Mouse (Mus musculus) embryo, embryonic 11 days (tissue): ENCODE results near the gene Bad.
A peak's percentile ranks its signal among the peaks of the same experiment; 100 is the strongest.

Source experiments
- DNase-seq: peaks from one replicate; pipeline ENCODE4 v3.0.0-alpha.2; 2015

The Bad gene

GRCm38 (mm10) chr19:6969665-6970381 is 28.2 kb downstream of the Bad start:
- DNase-seq = peak; percentile 76

- DNase-seq = peak; percentile 24
These were observed 28.9 kb downstream of the Bad start for GRCm38 (mm10) chr19:6970460-6971085.

- DNase-seq = peak; percentile 27
These were observed 30.0 kb downstream of the Bad start for GRCm38 (mm10) chr19:6971644-6972043.

DNA sequence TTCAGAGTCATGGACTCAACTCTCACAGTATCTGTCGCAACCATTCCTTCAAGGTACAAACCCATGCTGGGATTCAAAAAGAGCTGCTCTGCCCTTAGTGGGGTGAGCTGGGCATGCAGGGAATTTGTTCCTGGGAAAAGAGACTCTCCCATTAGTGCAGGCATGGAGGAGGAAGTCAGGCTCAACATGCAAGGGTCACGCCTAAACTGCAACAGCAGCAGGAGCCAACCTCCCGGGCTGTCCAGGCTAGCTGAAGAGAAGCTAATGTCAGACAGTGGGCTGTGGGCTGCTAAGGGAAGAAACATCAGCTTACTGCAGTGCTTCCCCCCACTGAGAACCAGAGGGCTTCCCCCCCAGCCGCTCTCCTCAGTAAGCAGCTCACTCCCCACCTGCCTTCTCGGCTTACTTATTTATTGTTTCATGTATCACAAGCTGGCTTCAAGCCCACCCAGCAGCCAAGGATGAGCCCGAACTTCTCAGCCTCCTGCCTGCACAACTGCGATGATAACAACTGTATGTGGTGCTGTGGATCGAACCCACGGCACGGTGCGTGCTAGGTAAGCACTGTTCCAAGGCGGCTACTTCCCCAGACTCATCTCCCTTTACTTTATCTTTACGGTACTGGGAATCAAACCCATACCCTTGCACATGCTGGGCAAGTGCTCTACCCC is 30.7 kb downstream of the Bad start:
- no peak for DNase-seq

GRCm38 (mm10) chr19:6973581-6974190 is 32.0 kb downstream of the Bad start:
- DNase-seq = no peak

DNA sequence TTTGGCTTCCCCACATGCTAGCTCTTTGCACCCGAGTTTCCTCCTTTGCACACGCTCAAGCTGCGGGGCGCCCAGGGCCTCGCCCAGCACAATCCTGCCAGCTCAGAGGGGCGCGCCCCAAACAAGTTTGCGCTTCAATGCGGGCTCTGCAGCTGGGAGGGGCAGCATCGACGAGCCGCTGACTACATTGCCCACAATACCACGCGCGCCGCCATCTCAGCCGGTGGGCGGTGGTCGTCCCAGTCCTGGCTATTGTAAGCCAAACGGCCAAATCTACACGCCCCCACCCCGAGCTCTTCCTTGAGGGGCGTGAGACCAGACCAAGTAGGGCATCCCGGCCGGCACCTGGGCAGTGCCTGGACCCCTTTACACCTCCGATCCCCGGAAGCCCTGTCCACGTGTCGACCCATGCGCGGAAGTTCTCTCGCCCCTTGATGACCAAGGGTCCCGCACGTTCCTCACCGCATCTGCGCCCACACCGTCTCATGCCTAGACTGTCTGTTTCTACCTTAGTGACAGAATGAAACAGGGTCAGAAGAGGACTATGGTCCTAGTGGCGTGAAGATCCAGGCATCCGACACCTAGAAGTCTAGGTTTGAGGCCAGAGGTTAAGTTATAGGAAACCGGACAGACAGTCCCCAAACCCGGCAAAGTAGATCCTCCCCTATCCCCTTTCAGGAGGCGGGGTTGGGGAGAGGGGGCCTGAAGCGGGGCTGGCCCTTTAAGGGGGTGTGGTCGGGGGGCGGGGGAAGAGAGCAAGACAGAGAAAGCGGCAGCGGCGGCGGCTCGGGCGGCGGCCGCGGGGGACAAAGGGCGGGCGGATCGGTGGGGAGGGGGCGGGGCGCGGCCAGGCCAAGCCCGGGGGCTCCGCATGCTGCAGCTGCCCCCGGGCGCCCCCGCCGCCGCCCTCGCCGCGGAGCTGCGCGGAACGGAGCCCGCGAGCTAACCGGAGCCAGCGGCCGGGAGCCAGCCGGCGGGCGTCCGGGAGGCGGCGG is 32.8 kb downstream of the Bad start, which contains the start of gene Ppp1r14b:
Ppp1r14b (plus strand) TSS at position 758 of the 995 bp plus-strand sequence.
- DNase-seq = peak; percentile 95

- DNase-seq = peak; percentile 82
These were observed 34.2 kb downstream of the Bad start, which contains the start of gene Plcb3 for GRCm38 (mm10) chr19:6975537-6976521. Plcb3 (minus strand) TSS chr19:6976470.

DNA sequence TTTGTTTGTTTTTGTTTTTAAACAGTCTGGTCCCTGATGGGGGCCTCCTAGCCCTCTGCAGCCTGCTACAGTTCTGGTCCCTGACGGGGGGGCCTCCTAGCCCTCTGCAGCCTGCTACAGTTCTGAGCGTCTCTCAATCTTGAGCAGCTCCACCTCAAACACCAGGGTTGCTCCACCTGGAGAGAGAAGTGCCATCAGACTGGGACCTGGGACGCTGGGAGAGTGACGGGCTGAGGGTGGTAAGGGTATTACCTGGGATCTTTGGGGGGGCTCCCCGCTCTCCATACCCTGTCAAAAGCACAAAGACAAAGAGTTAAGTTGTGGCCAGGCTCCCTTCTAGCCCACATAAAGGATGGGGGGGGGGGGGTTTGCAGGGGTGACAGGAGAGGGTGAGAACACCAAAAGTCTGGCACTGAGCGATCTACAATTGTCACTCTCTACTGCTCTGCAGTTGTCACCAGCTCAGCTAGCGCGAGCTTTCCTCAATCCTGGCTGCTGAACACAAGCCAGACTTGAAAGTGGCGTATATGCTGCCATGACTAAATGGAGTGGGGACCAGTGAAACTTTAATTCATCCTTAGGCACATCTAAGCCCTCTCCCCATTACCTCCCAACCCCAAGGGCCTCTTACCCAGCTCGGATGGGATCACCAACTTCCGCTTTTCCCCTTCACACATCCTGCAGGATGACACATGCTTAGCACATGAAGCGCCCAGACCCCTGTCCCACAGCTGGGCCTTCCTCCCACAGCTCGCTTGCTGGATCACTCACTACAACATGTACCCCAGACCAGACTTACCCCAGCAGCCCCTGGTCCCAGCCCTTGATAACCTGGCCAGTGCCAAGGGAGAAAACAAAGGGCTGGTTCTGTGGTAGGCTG is 36.3 kb downstream of the Bad start:
- DNase-seq = no peak

DNA sequence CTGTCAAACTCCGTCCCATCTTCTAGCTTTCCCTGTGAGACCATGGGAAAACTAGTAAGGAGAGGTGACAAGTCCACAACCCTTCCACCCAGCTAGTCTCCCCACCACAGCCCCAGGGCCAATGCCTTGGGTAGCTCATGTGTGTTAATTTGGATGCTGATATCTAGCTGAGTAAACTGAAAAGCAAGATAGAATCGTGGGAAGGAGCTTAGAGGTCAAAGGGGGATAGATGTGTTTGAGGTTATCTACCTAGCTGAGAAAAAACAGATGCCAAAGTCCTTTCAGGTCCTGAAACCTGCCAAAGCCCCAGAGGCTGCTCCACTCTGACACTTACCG is 36.9 kb downstream of the Bad start:
- no peak for DNase-seq

DNA sequence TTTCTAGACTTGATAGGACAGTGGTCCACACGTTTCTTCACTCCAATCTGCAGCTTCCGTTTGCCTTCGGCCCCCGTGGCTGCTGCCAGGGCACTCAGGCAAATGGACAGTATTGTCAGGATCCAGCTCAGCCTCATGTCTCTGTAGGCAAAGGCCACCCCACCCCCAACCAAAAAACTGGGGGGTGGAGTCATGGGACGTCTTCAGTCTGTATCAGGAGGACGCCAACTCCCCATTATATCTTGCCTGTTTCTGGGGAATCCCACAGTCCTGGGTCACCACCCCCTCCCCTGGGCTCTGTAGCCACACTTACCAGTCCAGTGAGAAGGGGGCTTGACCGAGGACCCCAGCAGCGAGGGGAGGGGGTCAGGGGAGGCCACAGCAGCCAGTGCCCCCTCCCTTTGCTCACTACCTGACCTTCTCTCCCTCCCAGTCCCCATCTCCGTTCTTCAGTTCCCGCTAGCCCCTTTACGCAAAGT is 37.4 kb downstream of the Bad start:
- peak; percentile 46 for DNase-seq

GRCm38 (mm10) chr19:6979486-6980380 is 38.1 kb downstream of the Bad start:
- DNase-seq = peak; percentile 99

- DNase-seq = peak; percentile 99
These were observed 38.9 kb downstream of the Bad start, which contains the start of gene Fkbp2 for GRCm38 (mm10) chr19:6980381-6981093. Fkbp2 (minus strand) TSS chr19:6980501.

DNA sequence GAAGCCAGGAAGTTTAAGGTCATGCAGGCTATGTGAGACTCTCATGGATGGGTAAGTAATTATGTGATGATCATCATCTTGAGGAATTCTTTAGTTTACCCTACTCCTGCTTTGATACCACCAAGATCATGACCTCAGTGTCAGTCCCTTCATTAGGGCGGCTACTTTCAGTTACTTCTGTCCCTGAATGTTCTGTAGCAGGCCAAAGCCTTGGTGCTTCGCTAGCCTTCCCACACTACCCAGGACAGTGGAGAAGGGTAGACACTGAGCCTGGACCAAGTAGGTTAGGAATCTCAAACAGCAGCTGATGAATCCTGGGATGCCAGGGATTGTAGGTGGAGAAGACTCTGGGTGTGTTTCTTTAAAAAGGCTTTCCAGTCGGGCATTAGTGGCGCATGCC is 39.8 kb downstream of the Bad start:
- no peak for DNase-seq

DNA sequence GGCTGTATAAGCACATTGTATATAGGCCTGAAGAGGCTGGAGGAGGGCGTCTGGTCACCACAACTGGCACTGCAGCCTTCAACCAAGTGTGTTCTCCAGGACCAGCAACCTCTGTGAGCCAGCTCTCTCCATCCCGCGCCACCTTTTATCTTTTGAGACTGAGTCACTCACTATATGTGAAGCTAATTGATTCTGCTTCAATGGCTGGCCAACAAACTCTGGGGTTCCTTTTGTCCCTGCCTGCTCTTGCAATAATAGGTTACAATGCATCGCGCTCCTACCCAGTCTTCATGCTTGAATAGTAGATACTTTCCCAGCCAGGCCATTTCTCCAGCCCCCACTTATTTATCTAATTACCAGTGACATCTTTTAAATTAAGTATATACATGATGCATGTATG is 42.0 kb downstream of the Bad start:
- DNase-seq = no peak

DNA sequence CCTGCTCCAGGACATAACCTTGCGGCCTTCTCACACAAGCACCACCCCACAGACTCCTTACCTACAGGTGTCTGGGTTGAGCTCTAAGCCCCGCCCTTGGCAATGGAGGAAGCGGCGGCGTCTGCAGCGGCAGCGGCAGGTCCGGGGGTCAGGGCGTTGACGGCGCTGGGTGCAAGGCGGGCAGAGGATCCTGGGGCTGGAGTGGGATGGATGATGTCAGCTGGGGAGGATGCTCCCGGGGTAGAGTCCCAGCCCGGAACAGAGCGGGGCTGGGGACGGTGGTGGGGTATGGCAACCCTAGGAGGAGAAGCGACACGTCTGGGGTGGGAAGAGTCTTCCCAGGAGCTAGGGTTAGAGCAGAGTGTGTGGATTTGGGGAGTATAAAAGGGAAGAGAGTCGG is 43.6 kb downstream of the Bad start:
- no peak for DNase-seq

GRCm38 (mm10) chr19:6985951-6986708 is 44.5 kb downstream of the Bad start:
- no peak for DNase-seq
